Mouse (Mus musculus) liver, embryonic 12.5 days (tissue): ENCODE results near the gene Ctnna3. TPM values are rescaled to one million over a fixed set of nuclear protein-coding genes. Genes with fewer than 3 reads are reported as not detected.
"Not testable (repeated sequence)": the region's sequence is repeated elsewhere in the genome, so short reads cannot be mapped to it uniquely, and the experiment has no call there.

ENCODE experiments used
- ATAC-seq: fragments of 200-750 bp; cut with Nextera tagmentation; 2 replicates; pipeline ENCODE4 v1.8.0; 2017; ENCODE audit warnings: moderate number of reproducible peaks, mild to moderate bottlenecking, moderate library complexity
- H3K27ac ChIP-seq: fragments of 300-500 bp; sonication (generic); 2 replicates; pipeline ENCODE4 v1.5.1; 2016; ENCODE audit warnings: mild to moderate bottlenecking
- H3K27me3 ChIP-seq: fragments of 300-500 bp; sonication (generic); replicated peaks from 2 replicates; pipeline ENCODE4 v1.6.1; 2016; ENCODE audit warnings: mild to moderate bottlenecking, moderate library complexity
- H3K36me3 ChIP-seq: fragments of 300-500 bp; sonication (generic); 2 replicates; pipeline ENCODE4 v1.6.1; 2016; ENCODE audit warnings: mild to moderate bottlenecking, moderate library complexity
- H3K4me1 ChIP-seq: fragments of 300-500 bp; sonication (generic); 2 replicates; pipeline ENCODE4 v1.6.1; 2016
- H3K4me2 ChIP-seq: fragments of 300-500 bp; sonication (generic); 2 replicates; pipeline ENCODE4 v1.6.1; 2016; ENCODE audit warnings: mild to moderate bottlenecking, moderate library complexity
- H3K4me3 ChIP-seq: fragments of 300-500 bp; sonication (generic); 2 replicates; pipeline ENCODE4 v1.5.1; 2016; ENCODE audit warnings: mild to moderate bottlenecking, moderate library complexity
- H3K9ac ChIP-seq: fragments of 300-500 bp; sonication (generic); 2 replicates; pipeline ENCODE4 v1.6.1; 2016; ENCODE audit warnings: mild to moderate bottlenecking, moderate library complexity
- H3K9me3 ChIP-seq: fragments of 300-500 bp; sonication (generic); replicated peaks from 2 replicates; pipeline ENCODE4 v1.6.1; 2016; ENCODE audit warnings: mild to moderate bottlenecking, moderate library complexity
- WGBS: fragments of 180-500 bp; shearing (Covaris S2); methylation state at CpG from one replicate; pipeline ENCODE4 v1.1.7; 2016; ENCODE audit not compliant: insufficient replicate concordance; 5-methylcytosine and 5-hydroxymethylcytosine counted together
- polyA plus RNA-seq: library from polyadenylated mRNA; unstranded; fragments of >200 nt; fragmentation: Nextera tagmentation; extraction: Ambion mirVana; gene quantifications from 2 replicates; pipeline ENCODE4 v1.2.1, GENCODE M21; 2016

Ctnna3 gene
- polyA plus RNA-seq, 1 experiment from 2014 or later = 0.05 TPM

DNA sequence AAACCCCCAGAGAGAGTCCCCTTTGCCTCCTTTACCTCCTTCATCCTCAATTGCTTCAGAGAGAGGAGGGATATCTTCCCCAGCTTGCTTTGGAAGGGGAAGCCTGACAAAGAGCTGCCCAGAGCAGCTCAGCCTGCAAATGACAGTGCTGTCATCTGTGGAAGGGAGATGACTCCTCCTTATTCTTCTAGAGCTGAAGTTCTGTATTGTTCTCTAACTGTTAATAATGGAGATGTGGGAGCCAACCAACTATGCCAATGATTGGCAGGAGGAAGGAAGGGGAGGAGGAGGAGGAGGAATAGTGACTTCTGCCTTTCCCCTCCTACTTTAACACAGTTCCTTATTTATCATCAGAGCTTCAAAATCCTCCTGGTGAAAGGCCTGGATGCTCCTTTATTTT is 875.9 kb downstream of the Ctnna3 start:
- no peak overlapping the region for H3K27ac ChIP-seq
- no peaks in the 10 kb centered on the region for H3K27me3 ChIP-seq
- ATAC-seq = no peak
- no peak overlapping the region for H3K4me3 ChIP-seq
- H3K9me3 ChIP-seq = no peaks in the 10 kb centered on the region; the same call in 1 of the 2 replicates
- no peak overlapping the region for H3K9ac ChIP-seq
- H3K4me1 ChIP-seq = no peaks in the 10 kb centered on the region
- no peaks in the 10 kb centered on the region for H3K36me3 ChIP-seq
- no peak overlapping the region for H3K4me2 ChIP-seq

DNA sequence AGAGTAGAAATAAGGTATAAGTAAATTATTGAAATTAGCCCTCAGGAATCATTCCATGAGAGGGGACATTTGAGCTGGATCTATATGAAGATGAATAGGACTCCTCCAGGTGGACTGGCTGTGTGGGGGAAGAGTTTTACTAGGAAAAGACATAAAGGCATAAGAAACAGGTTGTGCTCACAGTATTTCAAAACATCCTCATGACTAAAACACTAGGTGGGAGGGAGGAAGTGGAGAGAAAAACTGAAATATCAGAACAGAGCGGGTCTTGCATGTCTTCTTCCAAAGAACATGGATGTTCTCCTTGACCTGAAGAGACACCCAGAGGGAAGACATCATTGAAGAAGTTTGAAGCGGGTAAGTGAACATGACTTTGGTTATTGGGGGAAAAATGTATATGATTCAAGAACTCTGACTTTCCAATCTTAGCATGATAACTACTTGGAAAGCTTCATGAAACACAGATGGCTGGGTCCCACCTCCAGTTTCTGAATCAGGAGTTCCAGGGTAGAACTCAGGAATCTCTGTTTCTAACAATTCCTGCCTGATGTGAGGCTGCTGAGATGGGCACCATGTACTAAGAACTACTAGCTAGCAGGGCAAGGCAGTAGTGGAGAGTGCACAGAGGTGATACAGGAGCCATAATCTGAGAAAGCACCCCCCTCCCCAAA is 881.9 kb downstream of the Ctnna3 start:
- no peaks in the 10 kb centered on the region for H3K27me3 ChIP-seq
- H3K9ac ChIP-seq = no peak overlapping the region
- no peak overlapping the region for H3K4me3 ChIP-seq
- H3K27ac ChIP-seq = no peak overlapping the region
- no peaks in the 10 kb centered on the region for H3K9me3 ChIP-seq
- 63% methylated on average over 2 of the region's 2 CpGs for WGBS
- H3K4me1 ChIP-seq = no peaks in the 10 kb centered on the region
- H3K4me2 ChIP-seq = no peak overlapping the region
- no peaks in the 10 kb centered on the region for H3K36me3 ChIP-seq
- ATAC-seq = no peak

DNA sequence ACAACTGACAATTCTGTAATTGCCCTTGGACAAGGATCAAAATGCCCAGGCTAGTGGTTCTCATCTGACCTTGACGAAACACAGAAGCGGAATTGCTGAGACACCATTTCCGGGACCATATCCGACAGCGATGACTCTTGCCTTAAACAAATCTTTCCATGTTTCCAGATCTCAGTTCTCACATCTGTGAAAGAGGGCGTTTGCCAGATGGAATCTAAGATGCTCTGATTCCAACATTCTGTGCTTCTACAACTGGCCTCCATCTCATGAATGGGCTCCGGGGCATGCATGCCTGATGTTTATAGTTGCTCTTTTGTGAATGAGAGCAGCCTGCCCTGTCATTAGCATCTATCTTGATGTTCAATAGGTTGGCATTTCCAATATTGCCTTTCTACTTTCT is 890.4 kb downstream of the Ctnna3 start:
- H3K4me1 ChIP-seq = no peaks in the 10 kb centered on the region
- H3K36me3 ChIP-seq = no peaks in the 10 kb centered on the region
- 74% methylated on average over 7 of the region's 7 CpGs for WGBS
- H3K27me3 ChIP-seq = no peaks in the 10 kb centered on the region
- H3K27ac ChIP-seq = no peak overlapping the region
- H3K4me3 ChIP-seq = no peak overlapping the region
- H3K4me2 ChIP-seq = no peak overlapping the region
- no peak for ATAC-seq
- H3K9me3 ChIP-seq = no peaks in the 10 kb centered on the region
- H3K9ac ChIP-seq = no peak overlapping the region

DNA sequence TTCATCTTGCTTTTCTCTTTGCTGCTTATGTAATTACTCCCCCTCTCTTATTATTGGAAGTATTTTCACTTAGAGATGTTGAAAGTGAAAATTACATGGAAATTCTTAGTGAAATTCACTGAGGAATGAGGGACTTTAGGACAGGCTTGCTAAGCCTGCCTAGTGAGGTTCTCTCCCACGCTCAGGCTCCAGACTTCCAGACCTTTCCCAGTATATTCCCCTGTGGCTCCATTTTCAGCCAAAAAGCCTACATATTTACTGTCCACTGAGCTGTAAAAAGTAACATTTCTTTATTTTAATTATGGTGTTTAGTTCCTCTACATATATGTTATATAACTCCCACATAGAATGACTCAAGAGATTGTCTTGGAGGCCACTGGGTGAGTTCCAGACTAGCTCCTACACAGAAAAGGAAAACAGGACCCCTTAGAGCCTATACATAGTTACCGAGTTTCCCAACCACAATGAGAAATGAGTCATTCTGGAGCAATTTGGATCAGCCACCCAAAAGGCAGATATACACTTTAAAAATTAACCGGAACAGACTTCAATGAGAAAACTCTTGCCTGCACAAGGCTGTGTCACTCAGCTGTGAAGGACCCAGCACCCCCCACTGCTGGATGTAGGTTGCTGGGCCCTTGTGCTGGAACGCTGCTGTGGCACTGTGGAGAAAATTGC is 912.9 kb downstream of the Ctnna3 start:
- H3K27ac ChIP-seq = no peak overlapping the region
- no peak overlapping the region for H3K4me2 ChIP-seq
- no peak for ATAC-seq
- 62% methylated on average over 4 of the region's 4 CpGs for WGBS
- no peaks in the 10 kb centered on the region for H3K27me3 ChIP-seq
- H3K9me3 ChIP-seq = no peaks in the 10 kb centered on the region
- no peak overlapping the region for H3K4me3 ChIP-seq
- H3K36me3 ChIP-seq = no peaks in the 10 kb centered on the region
- H3K4me1 ChIP-seq = no peaks in the 10 kb centered on the region
- H3K9ac ChIP-seq = no peak overlapping the region

DNA sequence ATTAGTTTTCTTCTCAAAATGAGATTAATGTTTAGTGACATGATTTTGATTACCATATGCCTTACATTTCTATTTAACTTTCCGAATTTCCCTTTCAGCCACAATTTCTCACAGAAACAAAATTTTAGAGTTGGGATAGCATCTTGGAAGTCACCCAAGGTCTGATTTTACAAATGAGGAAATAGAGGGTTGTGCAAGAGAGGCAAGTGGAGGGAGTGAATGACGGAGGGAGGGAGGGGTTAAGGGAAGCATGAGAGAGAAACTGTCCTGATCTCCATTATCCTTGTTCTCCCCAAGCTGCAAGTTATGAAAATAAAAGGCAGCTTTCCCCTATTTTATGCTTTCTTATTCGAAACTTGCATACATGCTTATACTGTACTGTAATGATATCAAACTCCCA is 943.4 kb downstream of the Ctnna3 start:
- Histone ChIP-seq H3K4me3 (no peak overlapping the region), H3K27me3 (no peaks in the 10 kb centered on the region), H3K9ac (no peak overlapping the region), H3K4me1 (no peaks in the 10 kb centered on the region), H3K27ac (no peak overlapping the region), H3K4me2 (no peak overlapping the region), H3K9me3 (no peaks in the 10 kb centered on the region), H3K36me3 (no peaks in the 10 kb centered on the region)
- no peak for ATAC-seq
- 58% methylated on average over 3 of the region's 3 CpGs for WGBS

DNA sequence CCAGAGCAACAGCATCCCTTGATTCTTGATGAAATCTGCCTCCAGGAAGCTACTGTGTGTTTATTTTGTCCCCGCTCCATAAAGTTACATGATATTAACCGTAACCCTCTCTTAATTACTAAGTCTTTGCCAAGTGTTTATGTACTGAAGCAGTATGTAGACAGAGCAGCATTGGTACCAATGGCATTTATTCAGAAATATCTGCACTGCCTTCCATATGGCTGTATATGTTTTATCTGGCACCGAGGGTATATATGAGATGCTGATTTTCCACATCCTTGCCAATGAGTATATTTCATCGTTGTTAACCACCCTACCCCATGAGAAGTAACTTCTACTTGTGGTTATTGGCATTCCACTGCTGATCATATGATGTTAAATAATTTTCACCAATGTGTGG is 947.9 kb downstream of the Ctnna3 start:
- no peak overlapping the region for H3K4me2 ChIP-seq
- 76% methylated on average over 4 of the region's 4 CpGs for WGBS
- no peaks in the 10 kb centered on the region for H3K36me3 ChIP-seq
- no peaks in the 10 kb centered on the region for H3K9me3 ChIP-seq
- H3K27me3 ChIP-seq = no peaks in the 10 kb centered on the region
- no peak overlapping the region for H3K4me3 ChIP-seq
- H3K4me1 ChIP-seq = no peaks in the 10 kb centered on the region
- H3K27ac ChIP-seq = no peak overlapping the region
- ATAC-seq = no peak
- H3K9ac ChIP-seq = no peak overlapping the region

DNA sequence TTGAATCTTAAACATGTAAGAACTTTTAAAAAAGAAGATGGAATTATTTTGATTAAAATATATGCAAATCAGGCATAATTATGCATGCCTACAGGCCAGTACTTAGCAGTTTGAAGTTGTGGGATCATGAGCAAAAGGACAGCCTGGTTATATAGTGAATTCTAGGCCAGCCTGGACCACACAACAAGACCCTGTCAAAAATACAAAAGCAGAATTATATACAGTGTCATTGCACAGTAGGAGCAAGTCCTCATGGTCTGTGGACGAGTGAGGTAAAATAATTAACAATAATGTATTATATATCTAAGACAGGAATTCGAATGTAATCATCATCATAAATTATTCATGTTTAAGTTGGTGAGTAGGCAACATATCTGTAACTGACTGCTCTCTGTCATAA is 966.7 kb downstream of the Ctnna3 start:
- Histone ChIP-seq H3K27me3 (no peaks in the 10 kb centered on the region), H3K36me3 (no peaks in the 10 kb centered on the region), H3K27ac (no peak overlapping the region), H3K4me3 (no peak overlapping the region), H3K4me2 (no peak overlapping the region), H3K9me3 (no peaks in the 10 kb centered on the region), H3K4me1 (no peaks in the 10 kb centered on the region), H3K9ac (no peak overlapping the region)
- 51% methylated on average over 2 of the region's 2 CpGs for WGBS
- no peak for ATAC-seq

DNA sequence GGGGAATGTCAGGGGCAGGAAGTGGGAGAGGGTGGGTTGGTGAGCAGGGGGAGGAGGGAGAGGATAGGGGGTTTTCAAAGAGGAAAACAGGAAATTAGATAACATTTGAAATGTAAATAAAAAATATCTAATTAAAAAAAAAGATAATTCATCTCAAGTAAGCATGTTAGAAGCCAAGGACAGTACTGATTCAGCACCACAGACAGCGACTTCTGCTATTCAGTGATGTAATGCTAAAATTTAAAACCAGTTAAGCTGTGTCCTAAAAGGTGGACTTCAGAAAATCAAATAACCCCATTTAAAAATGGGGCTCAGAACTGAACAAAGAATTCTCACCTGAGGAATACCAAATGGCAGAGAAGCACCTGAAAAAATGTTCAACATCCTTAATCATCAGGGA is 988.5 kb downstream of the Ctnna3 start:
- H3K27me3 ChIP-seq, H3K9ac ChIP-seq, H3K36me3 ChIP-seq, ATAC-seq, H3K4me1 ChIP-seq, H3K4me3 ChIP-seq, H3K9me3 ChIP-seq, H3K4me2 ChIP-seq, H3K27ac ChIP-seq: not testable (repeated sequence)
- WGBS = 12% methylated on average over 1 of the region's 1 CpGs

DNA sequence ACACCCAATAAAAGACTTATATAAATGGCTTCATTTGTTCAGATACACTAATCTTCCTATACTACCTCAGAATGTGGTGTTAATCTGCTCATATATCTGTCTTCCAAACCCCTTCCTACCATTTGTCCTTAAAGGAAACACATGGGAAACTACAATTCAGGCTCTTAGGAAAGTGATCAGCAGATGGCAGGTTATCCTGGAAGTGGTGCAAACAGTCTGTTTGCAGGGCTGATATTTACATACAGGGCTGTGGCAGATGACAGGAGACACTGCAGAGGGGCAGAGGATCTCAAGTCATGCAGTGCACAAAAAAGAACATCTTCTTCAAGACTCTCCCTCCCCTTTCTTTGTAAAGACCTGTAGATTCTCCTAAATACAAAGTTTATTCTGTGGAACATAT is 1008.8 kb downstream of the Ctnna3 start:
- H3K36me3 ChIP-seq = no peaks in the 10 kb centered on the region
- H3K9ac ChIP-seq = no peak overlapping the region
- ATAC-seq = no peak
- H3K27me3 ChIP-seq = no peaks in the 10 kb centered on the region
- H3K4me2 ChIP-seq = no peak overlapping the region
- H3K4me3 ChIP-seq = no peak overlapping the region
- no peaks in the 10 kb centered on the region for H3K9me3 ChIP-seq
- H3K4me1 ChIP-seq = no peaks in the 10 kb centered on the region
- H3K27ac ChIP-seq = no peak overlapping the region

DNA sequence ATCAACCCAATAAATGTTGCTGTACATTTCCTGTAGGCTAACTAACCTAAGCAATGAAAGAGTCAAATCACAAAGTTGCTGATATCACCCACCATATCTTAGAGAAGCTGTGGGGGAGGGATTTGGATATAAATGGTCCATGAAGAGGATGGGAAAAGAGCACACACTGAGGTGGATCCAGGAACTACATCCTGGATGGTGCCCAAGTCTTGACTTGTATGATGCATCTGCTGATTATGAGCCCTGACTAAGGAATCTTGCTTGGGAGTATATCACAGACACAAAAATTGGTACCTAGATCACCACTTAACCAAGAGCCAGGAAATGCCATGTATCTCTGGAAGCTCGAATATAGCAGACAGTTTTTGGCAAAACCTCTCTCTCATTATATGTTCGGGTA is 1018.7 kb downstream of the Ctnna3 start:
- H3K27ac ChIP-seq = no peak overlapping the region
- H3K9me3 ChIP-seq = no peaks in the 10 kb centered on the region
- no peak overlapping the region for H3K4me2 ChIP-seq
- no peak overlapping the region for H3K9ac ChIP-seq
- no peaks in the 10 kb centered on the region for H3K27me3 ChIP-seq
- ATAC-seq = no peak
- H3K4me3 ChIP-seq = no peak overlapping the region
- H3K4me1 ChIP-seq = no peaks in the 10 kb centered on the region
- WGBS = 69% methylated on average over 2 of the region's 2 CpGs
- no peaks in the 10 kb centered on the region for H3K36me3 ChIP-seq

DNA sequence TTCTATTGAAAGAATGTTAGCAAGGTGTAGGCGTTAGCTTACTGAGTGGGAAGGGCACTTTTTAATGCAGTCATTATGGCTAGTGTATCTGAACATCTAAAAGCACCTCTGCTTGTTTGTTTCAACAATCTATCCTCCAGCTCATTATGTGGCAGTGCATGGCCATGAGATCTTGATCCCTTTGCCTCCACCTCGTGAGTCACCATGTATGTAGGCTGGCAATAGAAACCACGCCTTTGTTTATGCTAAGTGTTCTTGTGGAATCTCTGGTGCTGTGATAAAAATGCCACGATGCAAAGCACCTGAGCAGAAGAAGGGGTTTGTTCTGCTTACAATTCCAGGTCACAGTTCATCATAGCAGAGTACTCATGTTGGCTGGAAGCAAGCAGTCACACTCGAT is 1053.4 kb downstream of the Ctnna3 start:
- Histone ChIP-seq H3K9ac (no peak overlapping the region), H3K4me3 (no peak overlapping the region), H3K4me1 (no peaks in the 10 kb centered on the region), H3K9me3 (no peaks in the 10 kb centered on the region), H3K36me3 (no peaks in the 10 kb centered on the region), H3K27me3 (no peaks in the 10 kb centered on the region), H3K4me2 (no peak overlapping the region), H3K27ac (no peak overlapping the region)
- ATAC-seq = no peak
- WGBS = 70% methylated on average over 5 of the region's 5 CpGs

DNA sequence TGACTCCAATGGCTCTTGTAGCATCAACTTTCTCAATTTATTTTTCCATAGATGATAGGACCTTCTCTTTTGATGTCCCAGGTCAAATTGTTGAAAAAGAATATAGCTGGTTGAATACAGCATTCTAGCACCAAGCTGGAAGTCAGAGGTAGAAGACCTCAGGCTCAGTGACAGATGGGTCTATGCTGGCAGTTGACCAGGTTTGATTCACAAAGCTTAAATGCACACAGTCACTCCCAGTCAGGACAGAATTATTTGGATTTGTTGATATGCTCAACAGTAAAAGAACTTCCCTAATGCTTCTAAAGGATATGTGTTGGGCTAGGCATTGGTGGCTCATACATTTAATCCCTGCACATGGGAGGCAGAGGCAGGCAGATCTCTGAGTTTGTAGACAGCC is 1059.6 kb downstream of the Ctnna3 start:
- Histone ChIP-seq H3K36me3 (no peaks in the 10 kb centered on the region), H3K4me3 (no peak overlapping the region), H3K27ac (no peak overlapping the region), H3K9me3 (no peaks in the 10 kb centered on the region), H3K27me3 (no peaks in the 10 kb centered on the region), H3K4me1 (no peaks in the 10 kb centered on the region), H3K9ac (no peak overlapping the region), H3K4me2 (no peak overlapping the region)
- ATAC-seq = no peak

DNA sequence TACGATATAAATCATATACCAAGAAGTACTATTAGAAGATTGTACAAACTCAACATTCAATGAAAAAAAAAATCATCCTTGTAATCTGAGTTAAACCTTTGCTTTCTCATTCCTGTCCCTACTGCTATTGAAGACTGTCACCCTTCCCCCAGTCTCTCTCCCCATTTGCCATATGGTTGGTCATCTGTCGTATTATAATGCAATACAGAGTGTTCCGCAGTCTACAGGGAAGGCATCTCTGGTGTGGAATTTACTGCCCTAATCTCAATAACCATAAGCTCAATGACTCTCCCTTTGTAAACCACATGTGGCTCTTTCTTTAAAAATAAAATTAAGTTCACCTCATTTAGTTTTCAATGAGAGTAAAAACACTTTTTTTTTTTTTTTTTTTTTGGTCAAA is 1113.7 kb downstream of the Ctnna3 start:
- Histone ChIP-seq H3K27me3 (no peaks in the 10 kb centered on the region), H3K4me3 (no peak overlapping the region), H3K9me3 (no peaks in the 10 kb centered on the region), H3K36me3 (no peaks in the 10 kb centered on the region), H3K9ac (no peak overlapping the region), H3K4me2 (no peak overlapping the region), H3K27ac (no peak overlapping the region), H3K4me1 (no peaks in the 10 kb centered on the region)
- 73% methylated on average over 3 of the region's 3 CpGs for WGBS
- no peak for ATAC-seq
